Mouse (Mus musculus) adrenal gland, postnatal 10 days (tissue): ENCODE data around the gene Shc3. TPM values are rescaled to one million over a fixed set of nuclear protein-coding genes. Genes with fewer than 3 reads are reported as not detected.

Source experiments
- DNase-seq: peaks from one replicate; pipeline ENCODE4 v3.0.0; 2021; ENCODE audit warnings: mixed read lengths
- total RNA-seq, 2 experiments: library from RNA; stranded (reverse); gene quantifications; 2 replicates each; pipeline ENCODE4 v1.2.3; 2021

Shc3 gene
- total RNA-seq, 2 experiments from 2014 or later, result 1.4 to 4.5 TPM

DNA sequence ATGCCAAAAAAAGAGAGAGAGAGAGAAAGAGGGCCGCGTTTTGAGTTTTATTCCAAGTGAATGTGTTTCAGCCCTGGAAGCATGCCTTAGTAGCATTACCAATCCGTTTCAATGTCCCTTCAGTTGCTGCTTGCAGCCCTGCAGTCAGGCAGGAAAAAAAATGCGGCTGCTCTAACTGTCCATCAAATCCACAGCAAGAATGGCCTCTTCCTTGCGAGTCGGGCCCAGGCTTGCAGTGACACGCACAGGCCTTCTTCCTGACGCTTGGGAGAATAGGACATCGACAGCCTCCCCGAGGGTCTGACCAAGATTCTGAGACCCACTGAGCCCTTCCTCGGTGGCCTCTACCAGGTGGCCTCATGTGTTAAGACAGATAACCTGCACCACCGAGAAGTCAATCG, 718 bp downstream of the Shc3 start:
- DNase-seq, result no peak

GRCm38 (mm10) chr13:51567411-51567851, 1.8 kb downstream of the Shc3 start:
- peak; percentile 55 for DNase-seq

GRCm38 (mm10) chr13:51567078-51567395, 2.2 kb downstream of the Shc3 start:
- no peak for DNase-seq

DNA sequence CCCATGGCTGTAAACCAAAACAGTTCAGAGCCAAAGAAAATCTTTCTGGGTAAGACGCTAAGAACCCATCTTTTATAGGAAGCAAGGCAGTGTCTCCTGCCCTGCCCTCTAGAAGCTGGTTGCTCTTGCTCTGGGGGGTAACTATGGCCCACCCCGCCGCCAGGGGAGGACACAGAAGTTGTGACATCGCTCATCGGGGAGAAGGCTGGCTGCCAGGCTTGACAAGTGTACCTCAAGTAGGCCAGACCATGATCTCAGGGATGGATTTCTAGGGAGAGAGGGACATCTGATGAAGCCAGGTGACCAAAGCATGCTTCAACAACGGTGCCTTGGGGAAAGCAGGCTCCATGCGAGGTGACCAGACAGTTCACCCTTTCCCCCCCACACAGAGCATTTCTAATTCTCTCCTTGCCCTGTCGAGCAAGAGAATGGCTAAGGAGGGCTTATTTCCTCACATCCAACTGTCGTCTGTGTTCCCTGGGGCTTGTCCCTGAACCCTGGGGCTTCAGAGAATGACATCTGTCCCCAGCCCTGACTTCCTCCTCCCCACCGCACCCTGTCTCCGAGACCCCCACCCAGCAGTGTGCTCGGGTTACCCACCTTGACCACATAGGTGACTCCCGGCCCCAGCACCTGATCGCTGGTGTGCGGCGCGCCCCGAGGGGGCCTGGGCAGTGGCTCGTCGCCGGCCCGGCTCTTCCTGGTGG, 2.7 kb downstream of the Shc3 start:
- no peak for DNase-seq

- DNase-seq, result no peak
These were observed 4.5 kb downstream of the Shc3 start for GRCm38 (mm10) chr13:51564741-51565140.

DNA sequence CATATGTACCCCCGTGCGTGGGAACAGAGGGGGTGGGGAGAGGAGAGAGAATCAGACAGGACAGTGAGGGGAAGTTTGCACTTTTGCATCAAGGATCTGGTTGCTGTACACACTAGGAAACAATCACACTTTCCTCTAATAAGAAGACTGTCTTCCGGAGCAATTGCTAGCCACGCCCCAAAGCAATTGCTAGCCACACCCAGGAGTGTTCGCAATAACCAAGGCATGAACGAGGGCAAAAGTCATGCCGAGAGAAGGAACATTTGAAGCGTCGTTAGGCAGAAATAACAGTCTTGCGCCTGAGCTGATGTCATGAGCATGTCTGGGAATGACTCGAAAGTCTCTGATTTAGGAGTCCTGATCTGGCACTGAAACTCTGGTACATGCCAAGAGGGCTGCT, 15.9 kb downstream of the Shc3 start:
- peak; percentile 28 for DNase-seq

DNA sequence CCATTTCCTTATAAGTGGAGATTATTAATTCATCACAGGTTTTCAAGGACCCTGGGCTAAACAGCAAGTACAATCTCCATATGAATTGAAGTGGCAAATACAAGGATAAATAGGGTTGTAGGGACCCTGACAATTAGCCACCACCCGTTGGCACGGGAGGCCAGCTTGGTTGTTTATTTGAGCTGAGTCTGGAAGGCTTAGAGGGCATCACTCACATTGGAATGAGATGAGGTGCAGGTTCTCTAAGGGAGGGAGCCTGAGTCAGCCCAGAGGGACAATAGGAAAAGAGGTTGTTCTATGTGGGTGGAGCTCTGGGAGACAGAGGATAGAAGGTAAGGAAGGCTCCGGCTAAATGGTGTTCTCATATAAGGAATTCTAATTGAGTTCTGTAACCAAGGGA, 17.0 kb downstream of the Shc3 start:
- DNase-seq, result no peak

DNA sequence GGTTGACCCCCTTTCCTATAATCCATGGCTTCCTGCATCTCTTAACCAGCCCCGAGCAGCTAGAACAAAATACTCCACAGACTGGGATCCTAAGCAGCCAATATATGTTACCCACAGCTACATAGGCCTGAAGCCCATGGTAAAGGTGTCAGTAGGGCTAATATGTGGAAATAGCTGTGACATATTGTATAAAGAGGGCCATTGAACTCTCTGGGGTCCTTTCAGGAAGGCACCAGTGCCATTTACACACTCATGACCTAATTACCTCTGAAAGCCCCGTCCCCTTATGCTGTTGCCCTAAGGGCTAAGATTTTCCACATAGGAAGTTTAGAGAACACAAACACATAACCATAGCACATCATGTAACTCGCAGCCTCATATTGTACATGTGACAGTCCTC, 17.4 kb downstream of the Shc3 start:
- no peak for DNase-seq

DNA sequence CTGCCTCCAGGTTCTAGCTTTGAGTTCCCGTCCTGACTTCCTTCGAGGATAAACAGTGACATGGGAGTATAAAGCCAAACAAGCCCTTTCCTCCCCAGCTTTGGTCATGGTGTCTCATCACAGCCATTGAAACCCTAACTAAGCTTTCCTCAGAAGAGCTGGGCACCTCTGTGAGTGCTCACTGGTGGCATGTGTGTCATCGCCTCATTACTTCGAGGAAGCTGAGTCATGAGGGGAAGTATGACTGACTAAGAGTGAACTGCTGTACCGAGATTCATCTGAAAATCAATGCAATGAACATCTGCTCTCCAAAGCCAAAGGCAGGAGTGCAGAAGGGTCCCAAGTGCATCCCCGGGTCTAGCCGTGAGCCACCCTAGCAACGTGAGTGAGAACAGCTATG, 29.4 kb downstream of the Shc3 start:
- DNase-seq, result no peak

DNA sequence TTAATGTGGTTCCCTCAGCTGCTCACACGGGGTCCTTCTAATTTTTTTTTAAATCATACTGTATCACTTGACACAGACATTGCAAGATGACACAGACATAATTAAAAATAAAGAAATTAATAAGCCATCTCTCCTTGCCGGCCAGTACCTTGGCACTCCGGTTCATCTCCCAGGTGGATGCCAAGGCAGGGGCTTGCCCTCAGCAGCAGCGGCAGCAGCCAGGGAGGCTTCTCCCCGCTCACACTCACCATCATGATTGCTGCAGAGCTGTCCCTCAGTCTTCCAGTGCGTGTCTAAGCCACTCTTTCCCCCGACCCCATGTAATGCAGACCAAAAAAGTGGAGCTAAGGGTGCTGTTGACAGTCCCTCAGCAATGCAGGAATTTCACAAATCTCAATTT, 33.9 kb downstream of the Shc3 start:
- DNase-seq, result no peak

DNA sequence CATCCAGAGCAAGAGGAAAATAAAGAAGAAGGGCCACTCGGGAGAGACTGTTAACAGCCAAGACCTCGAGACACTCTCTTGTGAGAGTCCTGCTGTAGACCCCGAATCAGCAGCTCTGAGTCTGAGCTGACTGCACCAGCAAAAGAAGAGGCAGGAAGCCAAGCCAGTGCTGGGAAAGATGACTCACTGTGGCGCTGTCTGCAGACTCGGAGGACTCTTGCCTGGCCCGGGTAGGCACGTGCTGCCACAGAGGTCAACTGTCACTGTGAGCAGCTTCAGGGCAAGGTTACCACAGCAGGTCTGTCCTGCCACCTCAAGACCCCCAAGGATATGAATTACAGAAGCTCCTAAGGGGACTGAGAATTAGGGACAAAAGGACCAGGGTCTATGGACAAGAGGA, 42.7 kb downstream of the Shc3 start:
- peak; percentile 78 for DNase-seq

GRCm38 (mm10) chr13:51524316-51524715, 44.9 kb downstream of the Shc3 start:
- no peak for DNase-seq

- no peak for DNase-seq
These were observed 45.9 kb downstream of the Shc3 start for GRCm38 (mm10) chr13:51523311-51523710.

GRCm38 (mm10) chr13:51518880-51519279, 50.3 kb downstream of the Shc3 start:
- DNase-seq, result no peak

DNA sequence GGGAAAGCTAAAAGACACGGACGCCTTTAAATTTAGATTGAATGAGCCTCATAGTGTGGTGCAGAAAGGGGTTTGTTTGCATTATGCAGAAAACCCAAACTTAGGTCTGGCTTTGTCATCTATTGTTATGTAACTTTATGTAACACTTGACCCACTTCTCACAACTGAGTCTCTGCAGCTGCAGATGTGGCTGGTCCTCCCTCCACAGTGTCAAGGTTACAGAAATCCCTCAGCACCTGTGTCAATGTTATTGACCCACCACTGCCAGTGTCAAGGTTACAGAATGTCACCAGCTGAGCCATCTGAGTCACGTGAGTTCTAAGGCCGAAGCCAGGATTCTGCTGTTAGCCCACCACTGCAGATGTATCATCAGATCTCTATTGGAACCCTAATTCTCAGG, 51.3 kb downstream of the Shc3 start:
- no peak for DNase-seq

GRCm38 (mm10) chr13:51508836-51509235, 60.4 kb downstream of the Shc3 start:
- no peak for DNase-seq

DNA sequence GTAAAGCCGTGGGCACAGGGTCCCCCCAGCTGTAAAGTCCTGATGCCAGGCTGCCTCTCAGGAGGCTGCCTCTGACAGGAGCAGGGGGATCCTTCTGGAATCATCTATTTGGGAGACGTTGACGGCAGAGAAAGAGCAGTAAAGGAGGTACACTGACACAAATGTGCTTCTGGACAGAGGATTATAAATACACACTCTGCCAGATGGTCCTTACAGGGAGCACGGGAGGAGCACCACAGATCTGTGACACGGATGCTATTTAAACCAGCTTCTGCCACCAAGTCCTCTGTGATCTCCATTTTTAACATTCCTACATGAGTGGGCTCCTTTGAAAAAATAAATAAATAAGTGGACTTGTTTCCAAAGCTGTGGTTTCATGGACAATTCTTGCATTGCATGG, 63.5 kb downstream of the Shc3 start:
- no peak for DNase-seq

GRCm38 (mm10) chr13:51499769-51500168, 69.5 kb downstream of the Shc3 start:
- no peak for DNase-seq

DNA sequence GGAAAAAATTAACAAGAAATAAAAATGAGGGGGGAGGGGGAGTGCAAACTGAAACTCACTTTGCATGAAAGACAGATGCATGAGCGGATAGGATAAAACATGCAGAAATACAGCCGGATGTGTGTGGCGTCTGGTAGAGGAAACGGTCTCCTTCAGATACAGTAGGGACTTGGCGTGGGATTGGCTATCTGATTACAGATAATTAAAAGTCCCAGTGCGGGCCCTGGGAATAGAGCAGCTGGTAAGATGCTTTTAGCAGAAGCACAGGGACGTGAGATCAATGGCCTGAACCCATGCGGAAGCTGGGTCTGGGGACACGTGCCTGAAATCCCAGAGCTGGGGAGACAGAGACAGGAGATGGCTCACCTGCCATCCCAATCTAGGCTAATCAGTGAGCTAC, 75.5 kb downstream of the Shc3 start:
- DNase-seq, result no peak

GRCm38 (mm10) chr13:51491649-51492435, 77.4 kb downstream of the Shc3 start:
- no peak for DNase-seq

GRCm38 (mm10) chr13:51490195-51490594, 79.0 kb downstream of the Shc3 start:
- no peak for DNase-seq

- no peak for DNase-seq
These were observed 80.3 kb downstream of the Shc3 start for GRCm38 (mm10) chr13:51488945-51489344.

DNA sequence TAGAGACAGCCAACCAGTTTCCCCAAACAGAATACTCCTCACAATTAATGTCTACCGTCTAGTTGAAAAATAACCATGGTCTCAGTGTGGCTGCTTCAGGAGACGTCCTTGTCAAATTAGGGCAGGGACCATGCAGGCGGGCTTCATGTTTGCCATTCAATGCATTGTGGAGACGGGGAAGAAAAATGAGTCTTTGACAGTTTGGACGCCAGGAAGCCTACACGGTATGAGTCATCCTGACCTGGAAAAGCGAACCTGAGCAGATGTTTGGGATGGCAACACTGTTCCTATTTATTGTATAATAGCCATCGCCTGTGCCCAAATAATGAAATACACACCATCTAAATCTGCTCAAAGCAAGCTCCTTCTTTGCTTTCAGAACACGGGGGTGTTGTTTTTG, 83.9 kb downstream of the Shc3 start:
- DNase-seq, result no peak

DNA sequence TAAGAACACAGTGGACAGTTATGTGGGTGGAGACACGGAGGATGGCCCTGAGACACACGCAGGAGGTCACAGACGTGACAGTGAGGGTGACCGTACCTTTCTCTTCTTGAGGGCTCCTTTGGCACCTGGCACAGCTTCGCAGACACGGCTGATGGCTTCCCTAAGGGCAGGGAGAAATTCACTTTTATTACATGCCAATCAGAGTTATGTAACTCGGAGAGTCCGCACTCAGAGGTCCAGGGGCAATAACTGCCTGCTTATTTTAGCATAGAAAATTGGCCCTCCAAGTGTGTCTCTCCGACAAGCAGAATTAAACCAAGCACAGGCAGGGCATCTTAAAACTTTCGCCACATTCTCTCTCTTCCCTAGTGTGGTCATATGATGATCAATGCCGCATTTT, 86.4 kb downstream of the Shc3 start:
- DNase-seq, result no peak
